Mouse (Mus musculus) R1 (cell line): Measurements from ENCODE around the gene Slc29a1.

ENCODE experiments used
- DNase-seq: peaks from one replicate; pipeline ENCODE4 v3.0.0-alpha.2; 2018; ENCODE audit warnings: low read depth, low spot score

Gene Slc29a1

DNA sequence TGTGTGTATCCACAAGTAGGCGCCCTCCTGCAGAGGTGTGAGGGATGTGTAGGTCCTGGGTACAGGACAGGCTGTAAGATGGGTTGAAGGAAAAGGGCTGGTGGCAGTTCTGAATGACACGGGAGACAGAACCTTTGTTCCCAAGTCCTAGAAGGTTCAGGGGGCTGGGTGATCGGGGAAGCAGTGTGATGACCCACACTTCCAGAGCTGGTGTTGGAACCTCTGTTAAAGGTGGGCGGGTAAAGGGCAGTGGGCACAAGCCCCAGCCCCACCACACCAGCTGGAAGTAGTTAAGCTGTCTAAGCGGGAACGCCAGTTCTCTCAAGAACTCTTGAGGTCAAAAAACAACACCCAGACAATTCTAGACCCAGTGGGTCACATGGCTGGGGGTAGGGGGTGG is 9.0 kb downstream of the Slc29a1 start:
- no peak for DNase-seq

DNA sequence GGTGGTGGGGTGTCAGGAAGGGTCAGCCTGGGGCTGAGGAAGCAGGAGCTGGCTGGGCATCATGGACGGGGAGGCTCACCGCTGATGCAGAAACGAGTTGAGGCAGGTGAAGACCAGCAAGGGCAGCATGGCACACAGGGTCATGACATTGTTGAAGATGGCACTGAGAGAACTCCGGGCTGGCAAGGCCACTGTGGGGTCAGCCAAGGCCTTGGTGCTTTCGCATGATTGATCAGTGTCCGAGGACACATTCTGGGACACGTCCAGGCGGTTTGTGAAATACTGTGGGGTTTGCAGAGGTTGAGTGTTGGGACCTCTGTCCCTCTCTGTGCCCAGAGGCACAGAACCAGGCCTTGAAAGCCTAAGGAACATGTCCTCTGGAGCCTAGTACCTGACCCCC is 9.6 kb downstream of the Slc29a1 start:
- no peak for DNase-seq

DNA sequence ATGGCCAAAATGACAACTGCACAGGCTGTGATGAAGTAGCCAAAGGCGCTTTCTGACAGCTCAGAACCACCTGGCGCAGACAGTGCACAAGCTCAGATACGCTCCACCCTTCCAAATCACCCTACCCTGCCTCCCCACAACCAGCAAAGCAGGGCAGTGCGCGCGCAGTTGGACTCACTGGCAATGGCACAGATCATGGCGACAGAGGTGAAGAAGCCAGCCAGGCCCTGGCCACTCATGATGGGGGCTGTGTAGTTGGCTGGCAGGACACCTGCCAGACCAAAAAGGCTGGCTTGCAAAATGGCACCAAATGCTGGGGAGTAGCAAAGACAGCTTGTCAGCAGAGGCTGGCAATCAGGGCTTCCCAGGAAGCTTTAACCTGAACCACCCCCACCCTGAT is 10.2 kb downstream of the Slc29a1 start:
- no peak for DNase-seq

DNA sequence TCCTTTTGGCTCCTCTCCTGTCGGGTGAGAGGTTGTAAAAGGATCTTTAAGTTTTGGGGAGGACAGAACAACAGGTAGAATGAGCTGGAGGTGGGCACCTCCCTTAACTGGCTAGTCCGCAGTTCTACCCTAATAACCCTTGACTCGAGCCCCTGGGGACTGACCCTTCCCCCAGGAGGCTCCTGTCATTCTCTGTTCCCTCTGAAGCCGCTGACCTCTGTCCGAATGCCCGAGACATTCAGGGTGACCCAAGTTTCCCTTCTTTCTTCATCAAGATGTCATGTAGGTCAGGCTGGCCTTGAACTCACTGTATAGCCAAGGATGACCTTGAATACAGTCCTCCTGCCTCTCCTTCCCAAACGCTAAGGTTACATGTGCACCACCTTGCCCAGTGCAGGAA is 11.0 kb downstream of the Slc29a1 start:
- DNase-seq, result no peak

DNA sequence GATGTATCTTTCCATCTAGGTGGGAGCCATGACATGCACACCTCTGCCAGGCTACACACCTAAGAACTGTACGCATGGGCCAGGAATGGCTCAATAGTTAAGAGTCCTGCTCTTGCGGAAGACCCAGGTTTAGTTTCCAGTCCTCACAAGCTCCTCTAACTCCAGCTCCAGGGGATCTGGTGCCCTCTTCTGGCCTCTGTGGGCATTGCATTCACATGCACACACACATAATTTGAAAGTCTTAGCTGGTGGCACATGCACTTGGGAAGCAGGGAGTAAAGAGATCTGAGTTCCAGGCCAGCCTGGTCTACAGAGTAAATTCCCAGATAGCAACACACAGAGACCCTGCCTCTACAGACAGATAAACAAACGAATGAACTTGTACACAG is 13.0 kb downstream of the Slc29a1 start:
- peak; percentile 93 for DNase-seq

DNA sequence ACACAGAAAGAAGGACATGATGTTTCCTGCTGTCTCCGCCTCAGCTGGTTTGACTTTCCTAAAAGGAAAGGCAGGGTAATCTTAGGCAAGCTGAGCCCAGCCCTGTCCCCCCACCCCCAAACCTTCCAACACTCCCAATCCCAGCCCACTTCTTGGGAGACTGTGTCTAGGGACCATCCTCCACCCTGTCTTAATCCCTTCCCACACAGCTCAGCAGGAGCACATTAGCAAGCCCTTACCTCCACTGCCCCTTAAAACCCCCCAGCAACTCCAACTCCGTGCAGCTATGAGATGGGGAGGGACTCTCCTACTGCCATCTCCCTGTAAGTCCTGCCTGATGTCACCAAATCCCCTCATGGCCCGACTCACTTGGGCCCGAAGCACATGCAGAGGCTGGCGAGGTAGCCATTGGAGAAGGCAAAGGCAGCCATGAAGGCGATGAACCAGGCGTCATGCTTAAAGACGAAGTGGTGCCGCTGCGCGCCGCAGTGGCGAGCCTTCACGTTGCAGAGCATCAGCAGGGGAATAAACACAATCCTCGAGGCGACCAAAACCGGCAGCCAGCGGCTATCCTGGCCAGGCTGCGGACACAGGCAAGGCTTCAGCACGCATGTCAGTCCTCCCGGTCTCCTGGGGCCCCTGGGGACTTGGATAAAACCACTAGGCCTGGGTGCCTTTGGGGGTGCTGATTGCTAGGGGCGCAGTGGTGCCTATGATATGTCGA is 13.5 kb downstream of the Slc29a1 start:
- DNase-seq, result peak; percentile 80

DNA sequence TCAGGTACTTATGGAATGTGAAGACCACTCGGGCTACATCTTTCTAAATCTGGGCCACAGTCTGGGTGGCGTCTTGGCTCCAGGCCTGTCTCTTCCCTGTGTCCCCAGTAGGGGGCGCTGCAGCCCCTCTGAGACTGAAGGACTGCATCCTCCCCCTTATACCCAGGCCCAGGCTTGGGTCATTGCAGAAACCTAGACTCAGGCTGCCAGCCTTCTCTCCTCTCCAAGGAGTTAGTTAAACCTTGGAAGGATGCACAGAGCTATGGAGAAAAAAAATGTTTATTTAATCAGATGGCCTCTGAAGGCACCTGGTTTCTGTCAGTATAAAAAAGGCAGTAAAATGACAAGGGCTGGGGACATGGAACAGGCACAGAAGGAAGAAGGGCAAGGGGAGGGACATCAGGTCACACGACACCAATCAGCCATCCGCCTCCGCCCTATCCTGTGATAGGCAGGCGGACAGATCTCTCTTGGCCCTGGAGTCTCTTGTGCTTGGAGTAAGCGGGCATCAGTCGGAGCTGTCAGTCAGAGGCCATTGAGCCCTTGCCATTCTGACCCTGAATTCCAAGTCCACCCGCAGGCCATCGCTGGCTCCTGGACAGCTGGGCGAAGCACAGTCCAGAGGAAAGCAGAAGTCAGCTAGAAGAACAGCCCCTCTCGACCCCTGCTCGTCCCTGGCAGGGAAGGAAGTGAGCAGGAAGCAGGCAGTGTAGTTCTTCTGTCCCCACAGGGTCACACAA is 14.3 kb downstream of the Slc29a1 start:
- peak; percentile 87 for DNase-seq

DNA sequence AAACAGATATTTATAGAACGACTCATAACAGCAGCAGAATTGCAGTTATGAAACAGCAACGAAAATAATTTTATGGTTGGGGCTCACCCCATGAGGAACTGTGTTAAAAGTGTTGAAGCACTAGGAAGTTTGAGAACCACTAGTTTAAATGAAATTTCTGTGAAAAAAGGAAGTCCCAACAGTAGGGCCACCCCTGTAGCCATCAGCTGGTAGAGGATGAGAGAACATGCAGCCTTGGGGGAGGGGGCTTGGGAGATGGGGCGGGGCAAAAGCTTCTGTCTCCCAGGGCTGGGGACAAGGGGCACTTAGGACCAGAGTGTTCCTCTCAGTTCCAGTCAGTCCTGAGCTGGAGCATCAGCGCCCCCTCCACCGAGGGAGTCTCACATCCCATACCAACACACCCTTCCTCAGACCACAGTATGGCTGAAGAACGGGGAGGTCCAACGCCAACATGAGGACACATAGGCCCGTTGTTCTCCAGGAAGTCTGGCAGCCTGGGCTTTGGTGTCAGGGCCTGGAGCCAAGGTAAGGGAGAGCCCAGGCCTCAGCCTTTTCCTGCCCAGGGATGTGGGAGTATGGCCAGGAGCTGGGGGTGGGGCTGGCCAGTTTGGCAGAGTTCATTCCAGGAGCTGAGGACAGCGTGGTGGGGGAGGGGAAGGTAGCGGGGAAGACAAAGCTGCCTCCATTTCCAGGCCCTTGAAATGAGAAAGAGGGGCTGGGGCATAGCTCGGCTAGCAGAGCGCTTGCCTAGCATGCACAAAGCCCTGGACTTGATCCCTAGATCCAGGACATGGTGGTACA is 15.1 kb downstream of the Slc29a1 start:
- peak; percentile 84 for DNase-seq

DNA sequence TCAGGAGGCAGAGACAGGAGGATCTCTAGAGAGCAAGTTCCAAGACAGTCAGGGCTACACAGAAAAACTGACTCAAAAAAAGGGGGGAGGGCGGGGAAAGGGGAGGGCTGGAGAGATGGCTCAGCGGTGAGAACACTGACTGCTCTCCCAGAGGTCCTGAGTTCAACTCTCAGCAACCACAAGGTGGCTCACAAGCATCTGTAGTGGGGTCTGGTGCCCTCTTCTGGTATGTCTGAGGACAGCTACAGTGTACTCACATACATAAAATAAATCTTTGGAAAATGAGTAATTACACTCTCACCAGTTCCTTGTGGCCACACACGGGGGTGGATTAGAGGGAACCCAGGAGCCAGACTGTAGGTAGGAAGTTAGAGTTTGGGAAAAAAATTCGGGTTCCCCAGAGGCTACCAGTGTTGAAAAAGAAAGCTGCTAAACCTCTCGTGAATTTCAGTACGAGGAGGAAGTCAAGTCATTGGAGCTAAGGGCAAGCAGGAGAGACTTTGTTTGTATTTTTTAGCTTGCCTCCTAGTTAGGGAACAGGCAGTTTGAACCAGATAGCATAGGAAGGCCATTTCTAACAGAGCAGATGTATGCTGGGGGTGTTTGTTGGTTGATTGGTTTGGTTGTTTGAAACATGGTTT is 16.6 kb downstream of the Slc29a1 start:
- peak; percentile 87 for DNase-seq

DNA sequence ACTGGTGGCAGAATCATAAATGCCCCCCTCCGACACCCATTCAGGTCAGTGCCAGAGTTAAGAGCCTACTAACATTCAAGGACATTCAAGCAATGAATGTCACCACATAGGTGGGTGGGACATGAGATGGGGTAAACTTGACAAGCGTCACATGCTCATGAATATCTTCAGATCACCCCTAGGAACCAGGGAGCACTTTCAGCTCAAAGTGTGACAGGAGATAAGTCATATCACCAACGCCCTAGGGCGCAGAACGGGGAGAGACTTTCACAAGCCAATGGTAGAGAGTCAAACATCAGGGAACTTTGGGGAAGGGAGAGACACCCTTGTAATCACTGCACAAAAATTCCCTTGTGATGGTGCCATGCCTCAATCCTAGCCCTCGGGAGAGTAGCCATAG is 17.2 kb downstream of the Slc29a1 start:
- no peak for DNase-seq

DNA sequence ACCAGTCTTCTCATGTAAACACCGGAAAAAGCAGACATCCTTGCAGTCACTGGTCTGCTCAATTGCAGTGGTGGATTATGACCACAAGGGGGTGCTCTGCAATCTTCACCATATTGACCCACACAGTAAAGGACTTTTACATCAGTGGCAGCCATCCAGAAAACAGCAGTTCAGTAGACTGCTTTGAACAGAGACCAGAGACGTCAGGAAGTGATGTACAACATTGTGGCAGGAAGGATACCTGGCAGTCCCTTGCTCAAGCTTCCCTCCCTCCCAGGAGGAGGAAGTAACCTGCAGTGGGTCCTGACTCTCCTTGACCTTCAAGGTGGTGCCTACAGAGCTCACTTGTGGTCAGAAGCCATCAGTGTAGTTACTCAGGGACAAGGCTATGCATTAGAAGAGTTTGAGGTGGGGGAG is 17.8 kb downstream of the Slc29a1 start:
- DNase-seq, result peak; percentile 85

DNA sequence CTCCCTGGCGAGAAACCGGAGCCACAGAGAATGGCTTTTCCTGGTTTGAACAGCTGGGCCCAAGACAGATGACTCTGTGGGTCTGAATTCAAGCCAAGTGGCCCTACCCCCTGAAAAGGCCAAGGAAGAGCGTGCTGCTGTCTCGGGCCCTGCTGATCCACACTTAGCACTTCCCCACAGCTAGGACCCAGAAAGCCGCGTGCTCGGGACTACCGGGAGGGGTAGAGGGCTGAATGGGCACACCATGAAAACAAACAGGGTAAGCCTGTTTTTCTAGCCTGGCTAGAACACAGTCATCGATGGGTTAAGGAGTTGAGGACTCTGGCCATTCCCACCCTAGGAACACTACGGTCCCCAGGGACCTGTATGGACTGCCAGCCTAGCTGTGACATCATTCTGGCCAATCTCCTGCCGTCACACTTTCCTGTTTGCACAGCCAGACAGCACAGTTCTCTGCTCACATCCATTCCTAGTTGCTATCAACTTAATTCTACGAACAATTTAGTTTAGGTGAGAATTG is 18.4 kb downstream of the Slc29a1 start:
- DNase-seq, result no peak

DNA sequence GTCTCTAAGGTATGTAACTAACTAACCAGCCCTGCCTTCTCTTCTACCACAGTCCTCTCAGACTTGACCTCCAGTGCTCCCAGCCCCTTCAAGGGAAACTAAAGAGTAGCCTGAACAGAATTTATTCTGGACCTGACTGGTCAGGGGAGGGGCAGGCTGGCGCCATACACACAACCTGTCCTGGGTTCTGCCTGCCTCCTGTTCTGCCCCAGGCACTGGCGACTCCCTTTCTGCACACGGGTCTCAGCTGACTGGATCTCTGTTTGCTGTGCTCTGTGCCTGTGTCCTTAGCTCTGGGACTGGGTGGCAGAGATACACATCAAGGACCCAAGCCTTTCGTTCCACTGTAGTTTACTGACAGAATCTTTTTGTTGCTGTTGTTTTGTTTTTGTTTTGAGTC is 19.9 kb downstream of the Slc29a1 start:
- DNase-seq, result no peak

DNA sequence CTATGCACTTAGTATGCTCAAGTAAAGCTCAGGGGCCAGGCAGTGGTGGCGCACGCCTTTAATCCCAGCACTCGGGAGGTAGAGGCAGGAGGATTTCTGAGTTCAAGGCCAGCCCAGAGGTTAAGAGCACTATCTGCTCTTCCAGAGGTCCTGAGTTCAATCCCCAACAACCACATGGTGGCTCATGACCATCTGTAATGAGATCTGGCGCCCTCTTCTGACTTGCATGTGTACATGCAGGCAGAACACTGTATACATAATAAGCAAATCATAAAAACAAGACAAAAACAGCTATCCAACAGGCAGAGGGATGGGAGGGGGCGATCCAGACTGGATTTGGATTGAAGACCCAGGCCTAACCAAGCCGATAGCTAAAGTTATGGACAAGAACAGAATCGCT is 20.6 kb downstream of the Slc29a1 start:
- peak; percentile 78 for DNase-seq

DNA sequence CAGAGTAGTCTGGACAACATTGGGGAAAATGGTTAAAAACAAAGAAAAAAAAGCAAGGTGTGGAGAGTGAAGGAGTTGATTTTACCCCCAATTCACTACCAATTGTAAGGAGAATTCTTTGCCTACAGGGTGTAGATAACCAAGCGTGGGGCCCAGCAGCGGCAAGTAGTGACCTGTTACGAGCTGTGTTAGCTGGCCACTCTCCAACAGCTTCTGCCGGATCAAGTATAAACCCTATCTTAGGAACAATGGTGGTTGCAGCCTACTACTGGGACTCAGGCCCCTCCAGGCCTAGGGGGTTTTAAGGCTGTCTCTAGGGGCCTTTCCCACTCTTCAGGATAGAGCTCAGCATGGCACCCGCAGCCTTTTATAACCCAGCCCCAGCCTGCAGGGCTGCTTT is 21.2 kb downstream of the Slc29a1 start:
- no peak for DNase-seq

DNA sequence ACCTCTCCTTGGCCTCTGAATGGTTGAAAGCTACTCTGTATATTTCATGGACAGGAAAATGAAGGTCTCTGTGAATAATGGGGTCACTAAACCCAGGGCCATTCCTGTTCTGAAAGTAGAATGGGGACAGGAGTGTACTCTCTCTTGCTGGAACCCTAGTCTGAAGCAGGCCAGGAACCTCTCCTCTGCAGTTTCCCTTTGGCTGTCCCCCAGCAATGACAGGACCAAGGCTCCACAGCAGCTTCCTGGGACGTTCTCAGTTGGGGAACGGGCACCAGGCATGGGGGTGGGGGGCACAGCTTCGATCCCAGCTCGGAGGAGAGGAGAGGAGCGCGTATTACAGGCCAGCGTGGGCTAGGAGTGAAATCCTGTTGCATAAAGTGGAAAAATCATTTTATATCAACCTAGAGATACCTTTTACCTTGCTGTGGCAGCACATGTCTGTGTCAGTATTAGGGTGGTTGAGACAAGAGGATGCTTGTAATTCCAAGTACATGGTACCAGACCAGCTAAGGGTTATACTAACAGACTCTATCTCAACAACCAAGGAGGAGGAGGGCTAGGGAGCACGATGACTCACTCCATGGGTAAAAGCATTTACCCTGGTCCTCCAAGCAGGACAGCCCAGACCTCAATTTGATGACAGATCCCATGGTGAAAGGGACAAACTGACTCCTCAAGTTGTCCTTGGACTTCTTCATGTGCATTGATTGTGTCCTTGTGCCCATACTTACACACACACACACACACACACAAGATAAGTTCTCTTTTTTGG is 24.1 kb downstream of the Slc29a1 start:
- DNase-seq, result no peak

DNA sequence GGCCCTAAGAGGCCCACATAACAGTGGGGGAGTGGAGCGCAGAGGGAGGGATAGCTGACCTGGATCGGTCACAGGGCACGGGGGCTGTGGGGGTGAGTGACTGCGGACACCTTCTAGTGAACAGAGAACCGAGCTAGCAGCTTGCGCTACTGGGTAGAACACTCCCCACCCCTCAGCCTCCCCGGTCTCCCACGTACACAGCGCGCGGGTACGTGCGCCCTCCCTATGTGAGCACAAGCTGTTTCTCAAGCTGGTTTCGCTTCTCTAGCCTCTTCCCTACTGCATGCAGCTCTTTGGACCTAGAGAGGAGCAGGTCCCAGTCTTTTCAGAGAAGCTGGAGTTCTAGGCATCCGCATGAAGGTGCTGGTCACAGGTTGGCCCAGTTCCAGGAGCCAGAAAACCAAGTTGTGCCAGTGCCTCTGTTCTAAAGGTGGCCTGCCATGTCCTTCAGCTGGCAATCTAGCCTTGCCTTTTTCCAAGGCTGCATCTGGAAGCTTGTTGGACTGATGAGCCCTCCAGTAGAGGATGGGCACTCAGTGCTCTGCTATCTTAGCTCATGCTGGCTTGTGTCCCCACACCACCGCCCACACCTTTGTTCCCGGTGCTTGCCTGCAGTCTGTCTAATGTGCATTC is 25.2 kb downstream of the Slc29a1 start:
- peak; percentile 81 for DNase-seq

DNA sequence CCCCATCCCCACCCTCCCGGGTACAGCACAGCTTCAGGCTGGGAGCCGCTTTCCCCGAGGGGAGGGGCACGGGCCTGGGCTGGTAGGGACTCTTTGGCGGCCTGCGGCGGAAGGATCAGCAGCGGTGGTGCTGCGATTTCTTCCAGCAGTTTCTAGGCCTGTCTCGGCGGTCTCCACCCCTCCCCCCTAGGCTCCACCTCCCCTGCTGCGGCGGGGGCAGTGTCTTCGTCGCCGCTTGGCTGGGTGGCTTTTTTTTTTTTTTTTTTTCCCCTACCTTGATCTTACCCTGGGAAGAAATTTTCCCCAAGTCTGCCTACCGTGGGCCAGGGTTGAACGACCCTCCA is 25.7 kb downstream of the Slc29a1 start:
- DNase-seq, result peak; percentile 97

DNA sequence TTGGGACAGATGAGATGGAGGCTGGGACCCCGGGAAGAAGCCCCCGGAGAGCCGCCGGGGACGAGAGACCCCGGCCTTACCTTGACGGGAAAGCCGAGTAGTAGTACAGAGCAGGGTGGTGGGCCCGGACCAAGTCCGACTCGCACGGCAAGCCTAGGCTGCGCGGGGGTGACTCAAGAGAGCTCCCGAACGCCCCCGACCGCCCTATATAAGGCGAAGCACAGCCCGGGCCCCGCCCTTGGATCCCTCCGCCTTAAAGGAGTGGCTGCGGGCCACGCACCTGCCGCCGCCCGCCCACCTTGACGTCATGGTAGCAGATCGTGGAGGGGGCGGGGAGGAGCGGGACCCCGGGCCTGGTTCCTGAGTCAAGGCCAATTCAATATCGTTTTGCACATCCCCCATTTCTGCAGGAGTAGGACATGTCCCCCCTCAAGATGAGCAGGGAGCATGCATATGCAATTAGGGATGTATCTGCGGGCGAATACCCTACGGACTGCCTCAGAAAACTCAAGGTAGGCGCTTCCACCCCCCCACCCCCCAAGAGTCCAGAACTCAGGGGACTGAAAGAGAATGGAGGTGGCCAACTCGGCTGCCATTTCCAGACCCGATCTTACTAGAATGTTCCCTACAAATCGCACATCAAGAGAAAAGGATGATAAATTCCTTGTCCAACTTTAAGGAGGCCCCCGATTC is 26.2 kb downstream of the Slc29a1 start, which contains the start of gene Hsp90ab1:
Gene Hsp90ab1 (minus strand): TSS at position 185 of the 693 bp plus-strand sequence.
- peak; percentile 98 for DNase-seq
